15 mouse cellular contexts compared by ENCODE assay signal in genomic region chr5:88747774-88748173, GRCm38 (mm10).
"Had no signal": no experiment of that assay in that cellular context is flagged by ENCODE, and none has a peak within 500 bp of the region (broad histone marks: within the 10 kb centered on the region; RNA-seq: fewer than 3 reads in every experiment).

No protein-coding gene starts in this region.

- H3K4me1 ChIP-seq: midbrain, embryonic 10.5 days; midbrain, embryonic 12.5 days; neural tube, embryonic 12.5 days; stomach, embryonic 15.5 days had no signal

- H3K4me2 ChIP-seq: lung, embryonic 14.5 days; midbrain, embryonic 12.5 days; neural tube, embryonic 12.5 days; stomach, embryonic 15.5 days had no signal

- H3K9me3 ChIP-seq: midbrain, embryonic 10.5 days; midbrain, embryonic 12.5 days; neural tube, embryonic 12.5 days; stomach, embryonic 15.5 days had no signal

- H3K27ac ChIP-seq: midbrain, embryonic 10.5 days; midbrain, embryonic 12.5 days; neural tube, embryonic 12.5 days; stomach, embryonic 15.5 days; stomach, postnatal 0 days had no signal

- H3K9ac ChIP-seq: lung, embryonic 14.5 days; midbrain, embryonic 12.5 days; neural tube, embryonic 12.5 days; stomach, embryonic 15.5 days had no signal

- H3K27me3 ChIP-seq: midbrain, embryonic 12.5 days; neural tube, embryonic 12.5 days; stomach, embryonic 15.5 days had no signal

- ATAC-seq: midbrain, embryonic 16.5 days had no signal

- H3K4me3 ChIP-seq: midbrain, embryonic 10.5 days; midbrain, embryonic 12.5 days; neural tube, embryonic 12.5 days; stomach, embryonic 15.5 days had no signal

- DNase-seq: lung, adult 18-20 months; lung, embryonic 14.5 days; lung, postnatal 14 days; lung, postnatal 4 days; midbrain, embryonic 14.5 days; right cerebral cortex, postnatal 14 days; thymus, adult 2 months; thymus, postnatal 25 days; thymus, postnatal 4 days had no signal
